Mouse (Mus musculus): ENCODE results near the gene Vangl2. TPM values are rescaled to one million over a fixed set of nuclear protein-coding genes. Genes with fewer than 3 reads are reported as not detected.

Vangl2 gene
- polyA plus RNA-seq, 1 experiment from 2014 or later, result 10.1 TPM

- WGBS, result 43% methylated on average over 2 of the region's 2 CpGs
- Histone ChIP-seq H3K4me3 (replicated peaks) (no peak within 1 kb of the TSS), H3K4me1 (replicated peaks) (peaks cover 29% of the 10 kb centered on the region), H3K36me3 (no peaks in the 10 kb centered on the region), H3K27me3 (replicated peaks) (peaks cover 26% of the 10 kb centered on the region), H3K9ac (no peak within 1 kb of the TSS), H3K27ac (no peak within 1 kb of the TSS), H3K9me3 (no peaks in the 10 kb centered on the region), H3K4me2 (replicated peaks) (no peak within 1 kb of the TSS)
- ATAC-seq, result no peak
Measured at GRCm38 (mm10) chr1:172057491-172057921, 29.3 kb upstream of the Vangl2 start, which contains the start of gene Nhlh1. Gene Nhlh1, minus strand, starts transcription at chr1:172057573.

- WGBS, result 74% methylated on average over 4 of the region's 4 CpGs
- ATAC-seq, result no peak
- Histone ChIP-seq H3K27me3 (replicated peaks) (peaks cover 32% of the 10 kb centered on the region), H3K27ac (no peak overlapping the region), H3K36me3 (no peaks in the 10 kb centered on the region), H3K9ac (no peak overlapping the region), H3K9me3 (no peaks in the 10 kb centered on the region), H3K4me3 (replicated peaks) (no peak overlapping the region), H3K4me1 (replicated peaks) (peaks cover 17% of the 10 kb centered on the region), H3K4me2 (replicated peaks) (no peak overlapping the region)
Measured at GRCm38 (mm10) chr1:172056251-172056650, 28.0 kb upstream of the Vangl2 start.

- Histone ChIP-seq H3K9me3 (no peaks in the 10 kb centered on the region), H3K4me3 (replicated peaks) (peak overlapping the region; percentile 30), H3K27ac (no peak overlapping the region), H3K4me2 (replicated peaks) (peak overlapping the region; percentile 65), H3K4me1 (replicated peaks) (peaks cover 16% of the 10 kb centered on the region), H3K9ac (peak overlapping the region; percentile 37), H3K36me3 (no peaks in the 10 kb centered on the region), H3K27me3 (replicated peaks) (peaks cover 34% of the 10 kb centered on the region)
- 11% methylated on average over 42 of the region's 42 CpGs for WGBS
- no peak; the same call in 1 of the 2 replicates for ATAC-seq
Measured at GRCm38 (mm10) chr1:172053541-172054440, 25.5 kb upstream of the Vangl2 start.

GRCm38 (mm10) chr1:172052766-172053279 is 24.6 kb upstream of the Vangl2 start:
- H3K9ac ChIP-seq, result no peak overlapping the region
- no peaks in the 10 kb centered on the region for H3K36me3 ChIP-seq
- WGBS, result 11% methylated on average over 10 of the region's 10 CpGs
- ATAC-seq, result no peak
- H3K4me3 ChIP-seq (replicated peaks), result no peak overlapping the region
- peaks cover 34% of the 10 kb centered on the region for H3K27me3 ChIP-seq (replicated peaks)
- peaks cover 16% of the 10 kb centered on the region for H3K4me1 ChIP-seq (replicated peaks)
- H3K27ac ChIP-seq, result no peak overlapping the region
- no peaks in the 10 kb centered on the region for H3K9me3 ChIP-seq
- H3K4me2 ChIP-seq (replicated peaks), result peak overlapping the region; percentile 33; the same call in 1 of the 2 replicates

GRCm38 (mm10) chr1:172049131-172049782 is 21.0 kb upstream of the Vangl2 start:
- WGBS, result 38% methylated on average over 13 of the region's 13 CpGs
- Histone ChIP-seq H3K27me3 (replicated peaks) (peaks cover 21% of the 10 kb centered on the region), H3K4me3 (replicated peaks) (no peak overlapping the region), H3K4me2 (replicated peaks) (no peak overlapping the region), H3K27ac (no peak overlapping the region), H3K9me3 (no peaks in the 10 kb centered on the region), H3K36me3 (no peaks in the 10 kb centered on the region), H3K9ac (no peak overlapping the region), H3K4me1 (replicated peaks) (peaks cover 13% of the 10 kb centered on the region)
- ATAC-seq, result no peak

GRCm38 (mm10) chr1:172048241-172048734 is 20.0 kb upstream of the Vangl2 start:
- ATAC-seq, result peak; percentile 34; the same call in 1 of the 2 replicates
- Histone ChIP-seq H3K4me3 (replicated peaks) (no peak overlapping the region), H3K9me3 (no peaks in the 10 kb centered on the region), H3K27ac (no peak overlapping the region), H3K27me3 (replicated peaks) (peaks cover 11% of the 10 kb centered on the region), H3K9ac (peak overlapping the region; percentile 11; the same call in 1 of the 2 replicates), H3K4me1 (replicated peaks) (peaks cover 6% of the 10 kb centered on the region), H3K4me2 (replicated peaks) (peak overlapping the region; percentile 21), H3K36me3 (no peaks in the 10 kb centered on the region)
- 29% methylated on average over 6 of the region's 6 CpGs for WGBS

GRCm38 (mm10) chr1:172046938-172047337 is 18.7 kb upstream of the Vangl2 start:
- no peak overlapping the region for H3K4me3 ChIP-seq (replicated peaks)
- H3K9me3 ChIP-seq, result no peaks in the 10 kb centered on the region
- H3K4me1 ChIP-seq (replicated peaks), result no peaks in the 10 kb centered on the region
- no peak overlapping the region for H3K27ac ChIP-seq
- no peak overlapping the region for H3K9ac ChIP-seq
- 0 out of 2 replicates have a peak, but pooled peaks cover 2% of the 10 kb centered on the region for H3K27me3 ChIP-seq (replicated peaks)
- H3K36me3 ChIP-seq, result no peaks in the 10 kb centered on the region
- H3K4me2 ChIP-seq (replicated peaks), result no peak overlapping the region
- 11% methylated on average over 5 of the region's 5 CpGs for WGBS
- peak; percentile 75 for ATAC-seq

GRCm38 (mm10) chr1:172046410-172046809 is 18.2 kb upstream of the Vangl2 start:
- ATAC-seq, result 0 out of 2 replicates have a peak, but pooled peaks have one; percentile 9
- Histone ChIP-seq H3K9me3 (no peaks in the 10 kb centered on the region), H3K36me3 (no peaks in the 10 kb centered on the region), H3K27me3 (replicated peaks) (0 out of 2 replicates have a peak, but pooled peaks cover 2% of the 10 kb centered on the region), H3K4me2 (replicated peaks) (no peak overlapping the region), H3K4me3 (replicated peaks) (no peak overlapping the region), H3K27ac (no peak overlapping the region), H3K4me1 (replicated peaks) (no peaks in the 10 kb centered on the region), H3K9ac (no peak overlapping the region)
- 71% methylated on average over 8 of the region's 8 CpGs for WGBS

GRCm38 (mm10) chr1:172029914-172030313 is 1.7 kb upstream of the Vangl2 start:
- H3K4me1 ChIP-seq (replicated peaks), result peaks cover 16% of the 10 kb centered on the region
- no peak for ATAC-seq
- H3K36me3 ChIP-seq, result no peaks in the 10 kb centered on the region
- no peak overlapping the region for H3K4me3 ChIP-seq (replicated peaks)
- no peaks in the 10 kb centered on the region for H3K27me3 ChIP-seq (replicated peaks)
- WGBS, result 92% methylated on average over 2 of the region's 2 CpGs
- H3K4me2 ChIP-seq (replicated peaks), result no peak overlapping the region
- no peak overlapping the region for H3K9ac ChIP-seq
- no peak overlapping the region for H3K27ac ChIP-seq
- H3K9me3 ChIP-seq, result no peaks in the 10 kb centered on the region

- H3K9ac ChIP-seq, result peak overlapping the region; percentile 91
Measured at GRCm38 (mm10) chr1:172027809-172028102, 488 bp downstream of the Vangl2 start.

GRCm38 (mm10) chr1:172027010-172027808 is 1.0 kb downstream of the Vangl2 start:
- ATAC-seq, result peak; percentile 93
- 1% methylated on average over 47 of the region's 54 CpGs for WGBS

More at GRCm38 (mm10) chr1:172027809-172028102, 488 bp downstream of the Vangl2 start:
- H3K4me1 ChIP-seq (replicated peaks), result peaks cover 17% of the 10 kb centered on the region
- H3K4me3 ChIP-seq (replicated peaks), result peak overlapping the region; percentile 84; the same call in 1 of the 2 replicates
- H3K36me3 ChIP-seq, result no peaks in the 10 kb centered on the region
- 31% methylated on average over 10 of the region's 10 CpGs for WGBS
- H3K4me2 ChIP-seq (replicated peaks), result peak overlapping the region; percentile 77
- H3K27me3 ChIP-seq (replicated peaks), result no peaks in the 10 kb centered on the region
- ATAC-seq, result no peak
- H3K27ac ChIP-seq, result no peak overlapping the region
- H3K9me3 ChIP-seq, result no peaks in the 10 kb centered on the region

More at GRCm38 (mm10) chr1:172027010-172027808, 1.0 kb downstream of the Vangl2 start:
- Histone ChIP-seq H3K4me2 (replicated peaks) (peak overlapping the region; percentile 77), H3K9me3 (no peaks in the 10 kb centered on the region), H3K27me3 (replicated peaks) (no peaks in the 10 kb centered on the region), H3K4me3 (replicated peaks) (peak overlapping the region; percentile 84), H3K4me1 (replicated peaks) (peaks cover 17% of the 10 kb centered on the region), H3K27ac (peak overlapping the region; percentile 90), H3K9ac (peak overlapping the region; percentile 91), H3K36me3 (no peaks in the 10 kb centered on the region)
